Mouse (Mus musculus) kidney, postnatal 14 days (tissue): ENCODE measurements around the gene Rnd1.
A peak's percentile ranks its signal among the peaks of the same experiment; 100 is the strongest.

ENCODE experiments used
- DNase-seq: peaks from one replicate; pipeline ENCODE4 v3.0.0; 2022; ENCODE audit warnings: mixed read lengths

Rnd1 gene

GRCm38 (mm10) chr15:98676471-98676870 lies 790 bp downstream of the Rnd1 start:
- no peak for DNase-seq

- no peak for DNase-seq
Observed at GRCm38 (mm10) chr15:98675634-98676250, 1.5 kb downstream of the Rnd1 start.

GRCm38 (mm10) chr15:98674994-98675545 lies 2.2 kb downstream of the Rnd1 start:
- no peak for DNase-seq

- no peak for DNase-seq
Observed at GRCm38 (mm10) chr15:98674284-98674993, 2.8 kb downstream of the Rnd1 start.

- DNase-seq = no peak
Observed at GRCm38 (mm10) chr15:98673732-98674131, 3.5 kb downstream of the Rnd1 start.

GRCm38 (mm10) chr15:98672592-98672991 lies 4.7 kb downstream of the Rnd1 start:
- no peak for DNase-seq

- peak; percentile 29 for DNase-seq
Observed at GRCm38 (mm10) chr15:98664042-98664907, 13.0 kb downstream of the Rnd1 start.

- DNase-seq = peak; percentile 98
Observed at GRCm38 (mm10) chr15:98662567-98663545, 14.4 kb downstream of the Rnd1 start, which contains the start of gene Ddx23. Ddx23 (minus strand) TSS chr15:98662894.

- DNase-seq = no peak
Observed at GRCm38 (mm10) chr15:98662198-98662566, 15.1 kb downstream of the Rnd1 start.

- DNase-seq = no peak
Observed at GRCm38 (mm10) chr15:98656982-98657751, 20.1 kb downstream of the Rnd1 start.

GRCm38 (mm10) chr15:98652174-98652573 lies 25.1 kb downstream of the Rnd1 start:
- DNase-seq = no peak

GRCm38 (mm10) chr15:98651431-98651830 lies 25.8 kb downstream of the Rnd1 start:
- DNase-seq = no peak

- DNase-seq = no peak
Observed at GRCm38 (mm10) chr15:98648071-98648470, 29.2 kb downstream of the Rnd1 start.

- no peak for DNase-seq
Observed at GRCm38 (mm10) chr15:98647308-98647707, 30.0 kb downstream of the Rnd1 start.

GRCm38 (mm10) chr15:98646737-98647136 lies 30.5 kb downstream of the Rnd1 start:
- no peak for DNase-seq

GRCm38 (mm10) chr15:98645057-98646026 lies 31.9 kb downstream of the Rnd1 start:
- peak; percentile 50 for DNase-seq

- no peak for DNase-seq
Observed at GRCm38 (mm10) chr15:98644406-98644805, 32.9 kb downstream of the Rnd1 start.

- DNase-seq = peak; percentile 48
Observed at GRCm38 (mm10) chr15:98640157-98640556, 37.1 kb downstream of the Rnd1 start.

GRCm38 (mm10) chr15:98637155-98637554 lies 40.1 kb downstream of the Rnd1 start:
- no peak for DNase-seq

- DNase-seq = no peak
Observed at GRCm38 (mm10) chr15:98636517-98636916, 40.7 kb downstream of the Rnd1 start.
